Mouse (Mus musculus): ENCODE measurements around the gene St6galnac6.

St6galnac6 gene

DNA sequence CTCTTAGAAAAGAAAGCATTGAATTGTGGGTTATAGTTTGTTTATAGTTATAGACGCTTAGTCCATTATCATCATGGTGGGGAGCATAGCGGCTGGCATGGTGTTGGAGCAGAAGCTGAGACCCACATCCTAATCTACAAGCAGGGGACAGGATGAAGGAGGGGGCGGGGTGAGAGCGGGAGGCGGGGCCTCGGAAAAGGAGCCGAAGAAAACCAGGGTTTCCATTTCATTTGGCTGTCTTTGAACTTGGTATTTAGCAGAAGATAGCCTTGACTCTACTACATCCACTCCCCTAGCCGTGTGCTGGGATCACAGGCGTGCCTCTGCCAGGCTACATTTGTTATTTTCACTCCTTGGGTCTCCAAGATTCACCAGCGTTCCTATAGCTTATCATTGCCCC is 5.1 kb downstream of the St6galnac6 start:
- Histone ChIP-seq H3K4me3 (replicated peaks; ENCODE audit: low read length) (no peak overlapping the region), H3K9me3 (ENCODE audit: low read length) (no peaks in the 10 kb centered on the region), H3K36me3 (ENCODE audit: insufficient read depth, low read length) (0 out of 2 replicates have a peak, but pooled peaks cover 3% of the 10 kb centered on the region), H3K4me1 (replicated peaks; ENCODE audit: low read depth, low read length) (peaks cover 60% of the 10 kb centered on the region), H3K27me3 (ENCODE audit: insufficient read depth, low read length) (no peaks in the 10 kb centered on the region)
- TF ChIP-seq NANOG (IDR thresholded peaks at IDR 0.05; ENCODE audit: borderline replicate concordance, low read length) = no peak
- no peak for TF ChIP-seq CTCF (conservative IDR thresholded peaks at IDR 0.05; ENCODE audit: low read length)

DNA sequence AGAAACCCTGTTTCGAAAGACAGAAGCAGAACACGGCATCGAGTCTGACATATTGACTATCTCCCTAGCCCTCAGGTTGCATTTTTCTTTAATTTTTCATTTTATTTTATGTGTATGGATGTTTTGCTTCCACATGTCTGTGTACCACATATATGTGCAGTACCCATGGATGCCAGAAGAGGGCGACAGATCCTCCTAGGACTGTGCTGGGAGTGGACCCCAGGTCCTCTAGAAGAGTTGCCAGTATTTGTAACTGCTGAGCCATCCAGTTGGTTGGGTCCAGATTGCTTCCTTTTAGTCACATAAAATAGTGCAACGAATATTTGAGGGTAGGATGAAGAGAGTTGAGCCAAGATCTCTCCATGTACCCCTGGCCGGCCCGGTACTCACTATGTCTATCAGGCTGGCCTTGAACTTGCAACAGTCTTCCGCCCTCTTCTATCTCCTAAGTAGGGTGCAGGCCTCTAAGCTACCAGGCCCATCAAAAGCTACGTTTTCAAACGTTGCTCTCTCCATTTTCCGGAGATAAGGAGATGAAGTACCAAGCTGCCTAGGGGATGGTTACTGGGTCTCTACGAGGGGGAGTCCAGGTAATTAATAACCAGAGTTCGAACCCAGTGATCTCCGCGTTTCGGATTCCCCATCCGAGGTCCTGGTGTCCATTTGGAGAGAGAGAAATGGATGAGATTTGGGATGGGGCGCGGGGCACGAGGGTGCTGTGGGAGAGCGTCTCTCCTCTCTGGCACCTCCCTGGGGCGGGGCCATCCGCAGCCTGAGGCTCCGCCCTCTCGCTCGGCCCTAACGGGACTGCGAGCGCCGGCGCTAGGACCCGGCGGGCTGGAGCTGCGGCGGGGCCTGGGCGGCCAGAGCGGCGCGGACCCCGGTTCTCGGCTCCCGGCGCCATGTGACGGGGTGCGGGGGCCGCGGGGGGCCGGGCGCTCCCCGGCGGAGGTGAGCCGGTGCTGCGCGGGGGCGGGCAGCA is 6.9 kb downstream of the St6galnac6 start:
- 0 out of 2 replicates have a peak, but pooled peaks cover 3% of the 10 kb centered on the region for H3K36me3 ChIP-seq (ENCODE audit: insufficient read depth, low read length)
- H3K4me3 ChIP-seq (replicated peaks; ENCODE audit: low read length) = peak overlapping the region; percentile 97
- H3K4me1 ChIP-seq (replicated peaks; ENCODE audit: low read depth, low read length) = peaks cover 74% of the 10 kb centered on the region
- TF ChIP-seq CTCF (conservative IDR thresholded peaks at IDR 0.05; ENCODE audit: low read length) = peak; percentile 87
- TF ChIP-seq POU5F1 (IDR thresholded peaks at IDR 0.05; ENCODE audit: borderline replicate concordance, low read length) = no peak
- no peaks in the 10 kb centered on the region for H3K27me3 ChIP-seq (ENCODE audit: insufficient read depth, low read length)
- no peaks in the 10 kb centered on the region for H3K9me3 ChIP-seq (ENCODE audit: low read length)

DNA sequence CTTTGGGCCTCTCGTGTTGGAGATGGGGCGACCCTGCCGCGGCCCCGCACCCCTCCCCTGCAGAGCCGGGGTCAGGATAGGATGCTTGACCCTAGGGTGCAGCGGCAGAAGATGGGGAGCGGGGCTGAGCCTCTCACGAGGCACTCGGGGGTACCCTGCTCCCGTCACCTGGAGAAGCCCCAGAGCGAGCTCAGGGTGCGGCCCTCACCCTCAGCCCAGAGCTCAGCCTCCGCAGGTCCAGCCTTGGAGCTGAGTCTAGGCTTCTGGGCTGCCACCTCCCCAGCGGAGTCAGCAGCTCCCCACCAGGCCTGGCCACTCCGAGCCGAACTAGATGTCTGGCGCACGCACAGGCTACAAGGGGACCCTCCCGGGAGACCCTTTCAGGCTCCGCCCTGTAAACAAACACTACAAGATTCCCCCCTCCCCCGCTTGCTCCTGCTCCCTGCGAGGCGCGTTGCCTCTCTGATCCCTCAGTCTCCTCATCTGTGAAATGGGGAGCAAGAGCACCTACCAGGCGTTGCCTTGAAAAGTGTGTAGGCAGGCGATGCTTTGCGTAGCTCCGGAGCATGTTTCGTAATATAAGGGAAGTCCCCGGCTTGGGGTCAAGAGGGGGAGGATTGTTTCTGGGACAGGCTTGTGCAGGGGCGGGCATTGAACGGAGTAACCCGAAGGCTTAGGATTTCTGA is 7.9 kb downstream of the St6galnac6 start:
- TF ChIP-seq CTCF (conservative IDR thresholded peaks at IDR 0.05; ENCODE audit: low read length) (no peak), POU5F1 (IDR thresholded peaks at IDR 0.05; ENCODE audit: borderline replicate concordance, low read length) (no peak), NANOG (IDR thresholded peaks at IDR 0.05; ENCODE audit: borderline replicate concordance, low read length) (no peak)
- 0 out of 2 replicates have a peak, but pooled peaks cover 3% of the 10 kb centered on the region for H3K36me3 ChIP-seq (ENCODE audit: insufficient read depth, low read length)
- H3K4me3 ChIP-seq (replicated peaks; ENCODE audit: low read length) = peak overlapping the region; percentile 97
- H3K4me1 ChIP-seq (replicated peaks; ENCODE audit: low read depth, low read length) = peaks cover 72% of the 10 kb centered on the region
- H3K27me3 ChIP-seq (ENCODE audit: insufficient read depth, low read length) = no peaks in the 10 kb centered on the region
- no peaks in the 10 kb centered on the region for H3K9me3 ChIP-seq (ENCODE audit: low read length)

DNA sequence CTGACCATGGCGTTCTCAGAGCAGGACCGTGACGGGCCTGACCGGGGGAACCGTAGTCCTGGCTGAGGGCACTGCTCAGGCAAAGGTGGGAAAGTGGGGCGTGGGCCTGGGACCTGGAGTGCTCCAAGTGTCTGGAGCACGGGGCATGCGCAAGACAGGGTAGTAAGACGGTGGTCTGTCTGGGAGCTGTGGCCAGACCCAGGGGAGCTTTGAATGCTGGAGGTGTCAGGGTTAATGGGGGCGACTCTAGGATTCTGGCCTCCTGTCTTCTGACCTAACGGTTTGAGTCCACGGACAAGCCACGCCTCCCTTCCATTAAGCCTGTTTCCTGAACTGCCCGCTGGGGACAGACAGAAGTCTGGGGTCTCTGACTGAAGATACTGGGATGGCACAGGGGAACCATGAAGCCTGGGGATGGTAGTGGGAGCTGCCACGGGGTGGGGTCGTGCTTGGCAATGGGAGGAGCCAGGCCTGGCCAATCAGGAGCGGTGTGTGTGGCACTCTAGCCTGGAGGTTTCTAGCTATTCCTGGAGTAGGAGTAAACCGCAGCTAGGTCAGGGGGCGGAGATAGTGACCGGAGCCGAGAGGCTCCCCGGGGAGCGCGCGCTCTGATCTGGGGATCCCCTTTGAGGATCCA is 8.8 kb downstream of the St6galnac6 start:
- peaks cover 71% of the 10 kb centered on the region for H3K4me1 ChIP-seq (replicated peaks; ENCODE audit: low read depth, low read length)
- H3K4me3 ChIP-seq (replicated peaks; ENCODE audit: low read length) = peak overlapping the region; percentile 97
- H3K27me3 ChIP-seq (ENCODE audit: insufficient read depth, low read length) = no peaks in the 10 kb centered on the region
- H3K9me3 ChIP-seq (ENCODE audit: low read length) = no peaks in the 10 kb centered on the region
- no peak for TF ChIP-seq NANOG (IDR thresholded peaks at IDR 0.05; ENCODE audit: borderline replicate concordance, low read length)
- no peak for TF ChIP-seq POU5F1 (IDR thresholded peaks at IDR 0.05; ENCODE audit: borderline replicate concordance, low read length)
- no peak for TF ChIP-seq CTCF (conservative IDR thresholded peaks at IDR 0.05; ENCODE audit: low read length)
- H3K36me3 ChIP-seq (ENCODE audit: insufficient read depth, low read length) = peaks cover 9% of the 10 kb centered on the region

DNA sequence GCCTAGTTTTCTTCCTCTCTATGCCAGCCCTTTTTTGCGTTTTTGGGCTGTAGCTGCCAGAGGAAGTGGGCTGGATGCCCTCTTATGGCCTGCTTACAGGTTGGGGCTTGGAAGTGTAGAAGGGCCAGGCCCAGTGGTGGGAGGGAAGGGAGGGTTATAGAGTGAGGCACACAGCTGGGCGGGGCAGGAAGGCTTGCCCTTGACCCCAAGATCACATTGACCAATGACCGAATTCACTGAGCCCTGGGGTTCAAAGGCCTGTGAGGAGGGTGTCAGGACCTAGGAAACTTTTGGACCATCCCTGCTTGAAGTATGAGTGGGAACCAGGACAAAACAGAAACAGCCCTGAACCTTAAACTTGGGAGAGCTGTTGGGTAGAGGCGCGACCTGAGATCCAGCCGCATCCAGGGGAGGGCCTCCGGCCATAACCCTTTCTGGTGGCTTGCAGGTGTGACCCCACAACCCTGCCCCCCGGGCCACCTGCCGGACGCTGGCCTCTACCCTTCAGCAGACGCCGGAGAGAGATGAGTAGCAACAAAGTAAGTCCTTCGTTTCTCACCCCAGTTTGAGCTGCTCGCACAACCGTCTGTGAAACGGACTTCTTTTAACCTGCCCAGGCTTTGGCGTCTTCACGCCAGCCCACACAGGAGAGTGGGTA is 9.4 kb downstream of the St6galnac6 start:
- peaks cover 78% of the 10 kb centered on the region for H3K4me1 ChIP-seq (replicated peaks; ENCODE audit: low read depth, low read length)
- H3K27me3 ChIP-seq (ENCODE audit: insufficient read depth, low read length) = no peaks in the 10 kb centered on the region
- peak overlapping the region; percentile 97 for H3K4me3 ChIP-seq (replicated peaks; ENCODE audit: low read length)
- no peaks in the 10 kb centered on the region for H3K9me3 ChIP-seq (ENCODE audit: low read length)
- TF ChIP-seq POU5F1 (IDR thresholded peaks at IDR 0.05; ENCODE audit: borderline replicate concordance, low read length) = no peak
- TF ChIP-seq CTCF (conservative IDR thresholded peaks at IDR 0.05; ENCODE audit: low read length) = no peak
- TF ChIP-seq NANOG (IDR thresholded peaks at IDR 0.05; ENCODE audit: borderline replicate concordance, low read length) = no peak
- peaks cover 15% of the 10 kb centered on the region for H3K36me3 ChIP-seq (ENCODE audit: insufficient read depth, low read length)

DNA sequence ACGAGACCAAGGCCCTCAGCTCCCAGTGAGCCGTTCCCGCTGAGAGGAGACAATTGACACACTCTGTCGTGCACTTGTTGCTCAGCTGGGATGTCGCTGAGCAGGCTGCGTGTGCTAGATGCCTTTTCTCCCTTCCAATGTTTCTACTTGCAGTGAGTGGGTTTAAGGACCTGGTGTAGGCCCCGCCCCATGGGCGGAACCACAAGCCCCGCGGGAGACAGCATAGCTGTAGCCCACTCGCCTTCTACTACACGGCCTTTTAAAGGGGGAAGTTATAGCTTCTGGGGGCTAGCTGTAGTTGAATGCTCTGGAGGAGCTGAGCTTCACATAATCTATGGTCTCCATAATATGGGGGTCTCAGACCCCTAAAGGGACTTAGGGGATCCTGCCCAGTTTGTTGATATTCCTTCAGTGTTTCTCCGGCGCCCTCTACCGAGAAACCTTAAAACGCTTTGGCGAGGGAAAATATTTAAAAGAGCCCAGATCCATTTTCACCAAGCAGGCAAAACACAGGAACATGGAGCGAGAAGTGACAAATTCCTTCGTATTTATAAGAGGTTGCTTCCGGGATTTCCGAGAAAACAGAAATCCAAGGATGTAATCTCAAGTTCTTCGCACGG is 11.2 kb downstream of the St6galnac6 start:
- Histone ChIP-seq H3K4me3 (replicated peaks; ENCODE audit: low read length) (peak overlapping the region; percentile 61), H3K9me3 (ENCODE audit: low read length) (no peaks in the 10 kb centered on the region), H3K4me1 (replicated peaks; ENCODE audit: low read depth, low read length) (peaks cover 79% of the 10 kb centered on the region), H3K36me3 (ENCODE audit: insufficient read depth, low read length) (peaks cover 26% of the 10 kb centered on the region), H3K27me3 (ENCODE audit: insufficient read depth, low read length) (no peaks in the 10 kb centered on the region)
- TF ChIP-seq CTCF (conservative IDR thresholded peaks at IDR 0.05; ENCODE audit: low read length) (peak; percentile 38), NANOG (IDR thresholded peaks at IDR 0.05; ENCODE audit: borderline replicate concordance, low read length) (no peak)

DNA sequence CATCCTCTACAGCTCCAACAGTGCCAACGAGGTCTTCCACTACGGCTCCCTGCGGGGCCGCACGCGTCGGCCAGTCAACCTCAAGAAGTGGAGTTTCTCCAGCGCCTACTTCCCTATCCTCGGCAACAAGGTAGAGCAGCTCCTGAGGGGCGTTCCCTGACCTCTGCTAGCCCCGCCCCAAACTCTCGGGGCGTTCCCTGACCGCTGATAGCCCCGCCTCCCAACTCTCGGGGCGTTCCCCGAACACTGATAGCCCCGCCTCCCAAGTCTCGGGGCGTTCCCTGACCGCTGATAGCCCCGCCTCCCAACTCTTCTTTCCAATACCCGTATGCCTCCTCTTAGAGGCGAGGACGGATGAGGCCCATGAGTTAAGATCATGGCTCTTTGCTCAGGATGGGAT is 12.8 kb downstream of the St6galnac6 start:
- Histone ChIP-seq H3K36me3 (ENCODE audit: insufficient read depth, low read length) (peaks cover 39% of the 10 kb centered on the region), H3K4me1 (replicated peaks; ENCODE audit: low read depth, low read length) (peaks cover 72% of the 10 kb centered on the region), H3K4me3 (replicated peaks; ENCODE audit: low read length) (peak overlapping the region; percentile 46), H3K9me3 (ENCODE audit: low read length) (peaks cover 3% of the 10 kb centered on the region), H3K27me3 (ENCODE audit: insufficient read depth, low read length) (no peaks in the 10 kb centered on the region)
- TF ChIP-seq CTCF (conservative IDR thresholded peaks at IDR 0.05; ENCODE audit: low read length) (no peak), POU5F1 (IDR thresholded peaks at IDR 0.05; ENCODE audit: borderline replicate concordance, low read length) (no peak), NANOG (IDR thresholded peaks at IDR 0.05; ENCODE audit: borderline replicate concordance, low read length) (no peak)

Measured in E14TG2a.4 (cell line).